Mouse (Mus musculus) gastrocnemius, postnatal 14 days (tissue): ENCODE results near the gene Ppp4c. TPM values are rescaled to one million over a fixed set of nuclear protein-coding genes. Genes with fewer than 3 reads are reported as not detected.
A peak's percentile ranks its signal among the peaks of the same experiment; 100 is the strongest.
"Not testable (repeated sequence)": the region's sequence is repeated elsewhere in the genome, so short reads cannot be mapped to it uniquely, and the experiment has no call there.

ENCODE experiments used
- DNase-seq: peaks from one replicate; pipeline ENCODE4 v3.0.0; 2021; ENCODE audit warnings: mixed read lengths
- intact Hi-C: fragments of 180-260 bp; cut with DNase I; formaldehyde crosslinking; loops from one replicate; pipeline ENCODE4 v1.15.1; 2025; ENCODE audit warnings: low total_unique reads
- total RNA-seq, 2 experiments: library from RNA; stranded (reverse); gene quantifications; 2 replicates each; pipeline ENCODE4 v1.2.3; 2021

Gene Ppp4c
- total RNA-seq, 2 experiments from 2014 or later, result 28.0 to 33.6 TPM

DNA sequence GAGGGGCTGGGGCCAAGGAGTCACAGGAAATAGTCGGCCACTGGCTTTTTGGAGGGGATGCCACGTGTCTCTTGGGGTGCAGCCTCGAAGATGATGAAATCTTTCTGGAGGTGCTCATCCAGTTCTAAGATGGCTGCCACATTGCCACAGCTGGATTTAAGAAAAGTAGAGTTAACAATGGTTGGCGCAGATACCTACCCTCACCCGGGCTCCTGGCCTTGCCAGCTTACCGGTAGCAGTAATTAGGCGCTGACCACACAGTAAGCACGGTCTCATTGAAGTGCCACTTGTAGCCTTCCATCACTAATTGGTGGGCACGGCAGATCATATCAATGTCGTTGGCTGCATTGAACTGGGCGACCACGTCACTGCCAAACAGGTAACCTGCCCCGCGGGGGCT is 6.2 kb downstream of the Ppp4c start:
- DNase-seq, result no peak
- intact Hi-C loops, result no loop called here

DNA sequence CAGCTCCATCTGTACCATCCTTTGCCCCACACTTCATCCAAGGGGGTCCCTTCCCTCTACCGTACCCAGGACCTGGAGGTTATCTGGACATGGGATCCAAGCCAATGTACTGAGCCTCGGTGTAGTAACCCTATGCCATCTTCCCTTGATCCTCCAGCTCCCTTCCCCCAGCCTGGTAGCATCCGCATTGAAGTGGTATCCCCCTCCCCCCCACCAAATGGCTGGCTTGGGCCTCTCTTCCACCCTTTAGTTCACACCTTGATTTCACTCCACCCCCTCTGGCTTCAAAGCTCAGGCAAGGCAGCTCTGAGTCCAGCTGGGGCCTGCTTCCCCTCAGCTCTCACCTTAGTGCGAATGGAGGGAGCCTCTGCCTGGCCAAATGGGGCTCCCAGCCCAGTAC is 7.2 kb downstream of the Ppp4c start:
- intact Hi-C loops, result no loop called here
- DNase-seq, result no peak

DNA sequence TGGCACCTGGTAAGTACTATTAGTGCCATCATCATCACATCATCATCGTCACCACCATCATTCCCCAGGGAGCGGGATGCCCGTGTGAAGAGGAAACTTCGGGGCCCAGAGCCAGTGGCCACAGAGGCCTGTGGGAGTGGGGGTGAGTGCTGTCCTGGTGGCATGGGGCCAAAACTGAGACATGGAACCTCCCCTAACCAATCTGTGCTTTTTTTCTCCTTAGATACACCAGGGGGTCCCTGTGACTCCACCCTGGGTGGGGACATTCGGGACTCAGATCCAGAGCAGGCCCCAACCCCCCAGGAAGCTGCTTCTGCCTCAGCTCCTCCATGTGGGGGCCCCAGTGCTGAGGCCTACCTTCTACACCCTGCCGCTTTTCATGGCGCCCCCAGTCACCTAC is 7.8 kb downstream of the Ppp4c start:
- DNase-seq, result no peak
- intact Hi-C loops, result no loop called here

DNA sequence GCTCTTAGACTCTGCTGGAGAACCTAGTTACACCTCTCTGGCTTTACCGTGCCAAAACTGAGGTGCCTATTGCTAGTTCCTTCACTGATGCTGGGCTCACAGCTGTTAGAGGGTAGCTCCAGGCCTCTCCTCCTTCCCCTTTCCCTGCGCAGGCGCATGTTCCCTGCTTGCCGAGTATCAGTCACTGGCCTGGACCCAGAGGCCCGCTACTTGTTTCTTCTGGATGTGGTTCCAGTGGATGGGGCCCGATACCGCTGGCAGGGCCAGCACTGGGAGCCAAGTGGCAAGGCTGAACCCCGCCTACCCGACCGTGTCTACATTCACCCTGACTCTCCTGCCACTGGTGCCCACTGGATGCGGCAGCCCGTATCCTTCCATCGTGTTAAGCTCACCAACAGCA is 9.6 kb downstream of the Ppp4c start:
- no peak for DNase-seq
- intact Hi-C loops, result no loop called here

DNA sequence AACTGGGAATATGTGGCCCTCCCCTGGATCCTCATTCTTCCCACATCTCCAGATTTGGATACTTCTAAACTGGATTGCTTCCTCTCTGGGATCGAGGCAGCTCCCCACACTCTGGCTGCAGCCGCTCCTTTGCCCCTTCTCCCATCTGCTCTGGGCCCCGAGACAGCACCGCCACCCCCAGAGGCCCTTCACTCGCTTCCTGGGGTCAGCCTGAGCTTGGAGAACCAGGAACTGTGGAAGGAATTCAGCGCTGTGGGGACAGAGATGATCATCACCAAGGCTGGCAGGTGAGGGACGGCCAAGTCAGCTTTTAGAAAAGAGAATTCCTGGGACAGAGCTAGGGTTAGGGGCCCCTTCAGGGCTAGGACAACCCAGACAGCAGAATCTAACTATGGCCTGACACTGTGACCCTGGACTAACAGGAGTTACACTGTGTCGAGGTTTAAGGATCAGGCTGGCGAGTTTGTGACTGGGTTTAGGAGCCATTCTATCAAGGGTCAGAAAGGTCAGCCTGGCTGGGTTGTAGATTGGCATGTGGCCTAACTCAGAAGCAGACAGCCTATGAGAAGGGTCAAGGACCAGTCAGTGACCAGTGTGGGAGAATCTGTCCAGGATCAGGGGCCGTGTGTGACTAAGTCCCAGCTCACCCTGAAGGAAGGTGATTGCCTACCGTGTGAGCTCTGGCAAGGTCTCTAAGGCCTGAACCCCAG is 10.5 kb downstream of the Ppp4c start:
- intact Hi-C loops, result no loop called here
- no peak for DNase-seq

DNA sequence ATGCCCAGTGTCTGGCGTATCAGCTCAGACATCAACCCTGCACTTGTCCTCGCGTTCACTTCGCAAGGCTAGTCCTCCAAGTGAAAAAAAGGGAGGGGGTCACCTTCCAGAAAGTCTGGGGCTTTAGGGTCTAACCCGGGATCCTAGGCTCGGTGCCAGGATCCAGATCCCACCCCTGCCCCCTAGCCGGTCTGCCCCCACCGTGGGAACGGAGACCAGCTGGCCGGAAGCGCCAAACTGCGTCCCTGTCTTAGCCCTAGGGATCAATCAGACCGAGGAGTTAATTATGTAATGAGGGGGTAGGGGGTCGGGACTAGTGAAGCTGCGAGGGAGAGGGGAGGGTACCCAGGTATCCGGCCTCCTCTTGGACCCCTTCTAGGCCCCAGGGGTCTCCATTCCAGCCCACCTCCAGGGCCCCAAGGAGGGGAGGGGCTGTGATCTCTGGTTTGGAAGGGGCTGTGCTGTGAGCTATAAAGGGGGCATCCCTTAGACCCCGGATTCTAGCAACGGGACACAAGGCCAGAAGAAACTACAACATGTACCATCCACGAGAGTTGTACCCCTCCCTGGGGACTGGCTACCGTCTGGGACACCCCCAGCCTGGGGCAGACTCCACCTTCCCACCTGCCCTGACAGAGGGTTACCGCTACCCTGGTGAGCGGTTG is 11.2 kb downstream of the Ppp4c start, which contains the start of gene Tbx6:
Gene Tbx6, plus strand, starts transcription at position 513 of the 665 bp plus-strand sequence.
- no peak for DNase-seq
- intact Hi-C loops, result no loop called here

DNA sequence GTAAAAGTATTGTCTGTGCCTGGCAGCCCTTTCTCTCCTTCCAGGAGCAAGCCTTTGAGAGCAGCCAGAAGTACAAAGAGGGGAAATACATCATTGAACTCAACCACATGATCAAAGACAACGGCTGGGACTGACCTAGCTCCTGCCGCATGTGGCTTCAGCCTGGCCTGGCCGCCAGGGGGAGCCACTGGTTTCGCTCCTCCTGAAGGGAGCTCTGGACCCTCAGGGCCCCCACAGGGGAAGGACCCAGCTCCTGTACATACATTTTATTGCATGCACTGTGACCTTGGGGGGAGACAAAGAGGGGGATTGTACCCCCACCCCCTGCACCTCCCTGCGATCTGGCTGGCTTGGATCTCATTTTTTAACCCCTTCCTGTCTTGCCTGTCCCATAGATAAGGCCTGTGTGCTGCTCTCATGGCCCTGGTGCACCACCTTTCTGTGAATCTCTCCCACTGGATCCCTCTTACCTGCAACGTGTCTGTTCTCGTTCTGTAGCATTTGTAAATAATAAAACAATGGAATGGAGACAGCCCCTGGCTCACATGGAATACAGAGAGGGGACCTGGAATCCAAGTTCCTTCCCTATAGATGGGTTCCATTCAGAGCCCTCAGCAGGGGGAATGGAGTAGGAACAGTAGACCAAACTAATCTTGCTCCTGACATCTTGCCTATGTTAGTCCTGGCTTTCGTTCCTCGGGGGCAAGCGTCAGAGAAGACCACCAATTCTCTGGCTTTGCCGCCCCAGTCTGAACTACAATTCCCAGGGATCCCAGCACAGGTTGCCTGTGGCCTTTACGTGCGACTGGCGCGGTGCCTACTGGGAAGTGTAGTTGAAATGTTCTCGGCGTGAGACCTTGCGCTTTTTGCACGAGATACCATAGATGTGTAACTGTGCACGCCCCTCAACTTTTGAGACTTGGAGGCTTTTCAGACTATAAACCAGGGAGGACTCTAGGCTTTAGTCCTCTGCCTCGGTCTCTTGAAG is 12.0 kb downstream of the Ppp4c start:
- intact Hi-C loops, result no loop called here
- DNase-seq, result peak; percentile 88

DNA sequence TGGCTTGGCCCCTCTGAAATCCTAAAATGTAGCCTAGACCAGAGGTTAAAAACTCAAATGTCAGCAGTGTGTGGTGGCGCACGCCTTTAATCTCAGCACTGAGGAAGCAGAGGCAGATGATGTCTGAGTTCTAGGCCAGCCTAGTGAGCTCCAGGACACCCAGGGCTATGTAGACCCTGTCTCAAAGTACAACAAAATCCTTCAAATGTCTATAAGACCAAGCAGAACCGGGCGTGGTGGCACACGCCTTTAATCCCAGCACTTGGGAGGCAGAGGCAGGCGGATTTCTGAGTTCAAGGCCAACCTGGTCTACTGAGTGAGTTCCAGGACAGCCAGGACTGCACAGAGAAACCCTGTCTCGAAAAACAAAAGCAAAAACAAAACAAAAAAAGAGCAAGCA is 13.2 kb downstream of the Ppp4c start:
- intact Hi-C loops, DNase-seq: not testable (repeated sequence)

DNA sequence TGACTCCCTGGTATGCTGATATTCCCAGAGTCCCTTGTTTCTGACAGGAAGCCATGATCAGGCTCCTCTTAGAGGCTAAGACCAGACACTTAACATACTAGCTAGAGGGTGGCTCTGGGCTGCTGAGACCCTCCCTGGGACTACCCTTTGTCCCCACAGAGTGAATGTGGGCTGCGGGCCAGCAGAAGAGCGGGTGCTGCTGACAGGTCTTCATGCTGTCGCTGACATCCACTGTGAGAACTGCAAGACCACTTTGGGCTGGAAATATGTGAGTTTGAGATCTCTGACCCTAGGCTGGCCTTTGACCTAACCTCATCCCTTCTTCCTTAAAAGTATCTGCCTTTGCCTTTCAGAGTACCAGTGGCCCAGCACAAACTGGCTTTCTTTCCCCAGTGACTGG is 14.1 kb downstream of the Ppp4c start:
- DNase-seq, result no peak
- intact Hi-C loops, result no loop called here

DNA sequence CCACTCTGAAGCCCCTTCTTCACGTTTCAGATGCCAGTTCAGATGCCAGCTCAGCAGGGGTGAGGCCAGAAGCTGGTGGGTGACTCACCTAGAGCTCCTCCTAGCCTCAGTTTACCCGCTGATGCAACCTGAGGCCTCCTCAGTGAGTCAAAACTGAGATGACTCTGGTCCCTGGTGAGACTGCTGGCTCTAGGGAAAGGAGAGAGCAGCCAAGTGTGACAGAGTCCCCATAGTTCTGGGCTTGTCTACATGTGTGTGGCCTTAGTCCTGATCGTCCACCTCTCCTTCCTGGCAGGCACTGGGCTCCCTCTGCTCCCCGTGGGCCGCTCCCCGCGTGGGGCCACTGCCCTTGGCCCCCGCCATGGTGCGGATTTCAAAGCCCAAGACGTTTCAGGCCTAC is 14.8 kb downstream of the Ppp4c start:
- no peak for DNase-seq
- intact Hi-C loops, result no loop called here

DNA sequence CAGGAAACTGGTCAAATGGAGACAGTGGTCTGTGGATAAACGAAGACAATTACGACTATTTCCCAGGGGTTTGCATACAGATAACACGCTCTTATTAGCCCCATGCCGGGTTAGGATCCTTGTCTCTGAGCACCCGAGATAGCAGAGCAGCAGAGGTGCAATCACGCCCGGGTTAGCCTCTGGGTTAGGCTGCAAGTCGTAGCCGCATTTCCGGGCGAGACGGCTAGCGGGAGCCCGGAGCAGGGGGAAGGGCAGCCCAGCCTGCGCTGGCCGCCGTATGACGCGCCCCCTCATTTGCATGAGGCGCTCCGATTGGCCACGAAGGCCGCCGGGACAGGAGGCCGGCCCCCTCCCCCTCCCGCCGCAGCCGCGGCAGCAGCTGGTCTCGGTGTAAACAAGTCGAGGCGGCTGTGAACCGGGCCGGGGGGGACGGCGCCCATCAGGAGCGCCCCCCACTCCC is 15.7 kb downstream of the Ppp4c start, which contains the start of gene Ypel3:
Gene Ypel3, plus strand, starts transcription at position 358 of the 460 bp plus-strand sequence.
- intact Hi-C loops, result no loop called here
- peak; percentile 97 for DNase-seq

DNA sequence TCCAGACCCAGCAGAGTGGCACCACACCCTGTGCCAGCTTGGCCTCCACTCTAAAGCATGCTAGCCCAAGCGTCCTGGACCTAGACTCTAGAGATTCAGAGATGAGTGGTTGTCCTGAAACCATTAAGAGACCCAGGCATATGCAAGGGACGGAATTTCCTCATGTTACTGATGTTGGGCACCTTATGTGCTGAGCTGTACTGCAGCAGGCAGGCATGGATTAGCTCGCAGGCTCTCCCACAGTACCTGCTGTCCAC is 16.4 kb downstream of the Ppp4c start:
- intact Hi-C loops, result no loop called here
- DNase-seq, result no peak

DNA sequence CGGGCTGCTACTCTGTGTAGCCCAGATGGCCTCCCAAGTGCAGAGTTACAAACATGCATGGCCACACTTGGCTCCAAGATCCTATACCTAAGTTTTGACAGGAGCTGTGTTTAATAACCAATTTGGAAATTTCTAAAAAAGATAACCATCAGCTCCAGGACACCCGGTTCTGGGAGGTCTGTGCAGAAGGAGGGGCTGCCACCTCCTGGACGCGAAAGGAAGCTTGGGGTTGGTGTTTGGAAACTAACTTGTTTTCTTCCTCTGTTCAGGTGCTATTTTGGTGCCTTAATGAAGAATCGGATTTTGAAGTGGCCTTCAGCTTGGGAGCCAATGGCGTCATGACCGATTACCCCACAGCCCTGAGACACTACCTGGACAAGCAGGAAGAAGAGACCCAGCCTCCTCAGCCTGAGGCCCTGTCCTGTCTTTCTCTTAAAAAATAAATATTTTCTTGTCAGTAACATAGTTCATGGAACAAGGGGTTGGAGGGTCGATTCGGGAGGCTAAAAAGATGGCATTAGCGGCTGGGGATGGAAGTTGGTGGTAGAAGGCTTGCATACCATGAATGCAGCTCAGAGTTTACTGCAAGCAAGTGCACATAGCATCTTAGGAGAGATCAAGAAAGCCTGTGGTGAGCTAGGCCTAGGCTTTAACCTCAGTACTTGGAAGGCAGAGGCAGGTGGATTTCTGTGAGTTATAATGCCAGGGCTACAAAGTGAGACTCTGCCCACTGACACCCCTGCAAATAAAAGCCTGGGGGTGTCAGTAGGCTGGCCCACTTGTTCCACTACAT is 16.9 kb downstream of the Ppp4c start:
- DNase-seq, result no peak
- intact Hi-C loops, result no loop called here

DNA sequence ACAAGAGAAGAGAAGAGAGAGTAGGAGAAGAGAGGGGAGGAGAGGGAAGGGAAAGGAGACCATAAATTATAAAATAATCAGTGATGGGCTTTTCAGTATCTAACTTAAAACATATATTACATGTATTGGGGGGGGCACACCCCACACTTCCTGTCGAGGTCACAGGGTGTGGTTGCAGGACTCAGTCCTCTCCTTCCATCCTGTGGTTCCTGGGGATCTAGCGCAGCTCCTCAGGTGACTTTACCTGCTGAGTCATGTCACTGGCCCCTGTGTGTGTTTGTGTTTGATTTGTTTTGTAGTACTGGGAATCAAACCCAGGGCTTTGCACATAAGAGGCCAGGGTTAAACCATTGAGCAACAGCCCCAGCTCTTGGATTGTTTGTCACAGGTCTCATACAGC is 17.8 kb downstream of the Ppp4c start:
- DNase-seq, result no peak
- intact Hi-C loops, result no loop called here

DNA sequence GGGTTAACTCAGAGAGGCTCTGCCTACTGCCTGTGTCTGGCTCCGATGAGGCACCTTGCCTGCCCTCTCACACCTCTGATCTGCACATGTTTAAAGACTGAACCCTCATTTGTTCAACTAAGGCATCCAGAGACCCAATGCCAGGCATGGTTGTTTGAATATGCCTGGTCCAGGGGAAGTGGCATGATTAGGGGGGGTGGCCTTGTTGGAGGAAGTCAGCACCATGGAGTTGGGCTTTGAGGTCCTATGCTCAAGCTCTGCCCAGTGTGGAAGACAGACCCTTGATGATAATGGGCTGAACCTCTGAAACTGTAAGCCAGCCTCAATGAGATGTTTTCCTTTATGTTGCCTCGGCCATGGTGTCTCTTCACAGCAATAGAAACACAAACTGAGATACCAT is 18.9 kb downstream of the Ppp4c start:
- no peak for DNase-seq
- intact Hi-C loops, result no loop called here

DNA sequence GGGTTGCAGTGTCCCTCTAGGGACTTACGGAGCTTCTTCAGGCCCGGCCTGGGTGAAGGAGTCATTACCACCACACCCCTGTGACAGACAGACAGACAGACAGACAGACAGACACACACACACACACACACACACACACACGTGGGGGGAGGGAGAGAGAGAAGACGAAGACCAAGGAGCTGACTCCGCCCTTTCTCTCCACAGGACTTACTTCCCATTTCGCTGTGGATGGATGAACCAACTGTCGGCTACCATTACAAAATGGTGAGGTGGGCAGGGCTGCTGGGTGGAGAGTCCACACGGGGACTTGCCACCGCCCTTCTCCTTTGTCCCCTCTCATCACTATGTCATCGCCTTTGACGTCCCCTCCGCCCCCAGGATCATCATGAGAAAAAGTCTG is 21.5 kb downstream of the Ppp4c start:
- no peak for DNase-seq
- intact Hi-C loops, result no loop called here

DNA sequence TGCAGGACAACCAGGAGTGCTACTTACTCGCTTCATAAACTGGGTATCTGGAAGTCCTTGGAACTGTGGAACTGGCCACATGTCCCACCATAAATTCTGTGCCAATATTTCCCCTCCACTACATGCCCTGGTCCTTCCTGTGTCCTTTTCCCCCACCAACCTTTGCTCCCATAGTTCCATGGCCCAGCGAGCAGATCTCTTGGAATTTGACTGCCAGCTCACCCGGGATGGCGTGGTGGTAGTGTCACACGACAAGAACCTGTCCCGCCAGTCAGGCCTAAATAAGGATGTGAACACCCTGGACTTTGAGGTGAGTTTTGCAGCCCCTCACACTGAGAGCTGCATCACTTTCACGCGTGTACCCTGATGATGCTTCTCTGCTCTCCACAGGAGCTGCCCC is 25.3 kb downstream of the Ppp4c start:
- DNase-seq, result no peak
- intact Hi-C loops, result no loop called here

DNA sequence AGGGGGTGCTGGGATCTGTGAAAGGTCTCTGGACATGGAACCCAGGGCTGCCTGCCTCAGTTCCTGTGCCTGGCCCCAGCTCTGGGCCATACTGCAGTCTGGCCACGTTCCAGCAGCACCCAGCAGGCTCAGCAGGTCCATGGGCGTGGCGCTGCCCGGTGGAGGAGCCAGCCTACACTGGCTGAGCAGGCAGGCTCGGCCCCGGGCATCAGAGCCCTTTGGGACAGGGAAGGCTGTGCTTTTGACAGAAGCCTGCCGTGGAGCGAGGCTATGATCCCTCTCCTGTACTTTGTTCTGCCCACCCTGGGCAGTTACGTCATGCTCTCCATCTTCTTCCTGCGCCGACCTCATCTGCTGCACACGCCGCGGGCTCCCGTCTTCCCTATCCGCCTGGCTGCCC is 26.1 kb downstream of the Ppp4c start, which contains the start of gene Gdpd3:
Gene Gdpd3, plus strand, starts transcription at position 134 of the 400 bp plus-strand sequence.
- DNase-seq, result no peak
- intact Hi-C loops, result no loop called here

DNA sequence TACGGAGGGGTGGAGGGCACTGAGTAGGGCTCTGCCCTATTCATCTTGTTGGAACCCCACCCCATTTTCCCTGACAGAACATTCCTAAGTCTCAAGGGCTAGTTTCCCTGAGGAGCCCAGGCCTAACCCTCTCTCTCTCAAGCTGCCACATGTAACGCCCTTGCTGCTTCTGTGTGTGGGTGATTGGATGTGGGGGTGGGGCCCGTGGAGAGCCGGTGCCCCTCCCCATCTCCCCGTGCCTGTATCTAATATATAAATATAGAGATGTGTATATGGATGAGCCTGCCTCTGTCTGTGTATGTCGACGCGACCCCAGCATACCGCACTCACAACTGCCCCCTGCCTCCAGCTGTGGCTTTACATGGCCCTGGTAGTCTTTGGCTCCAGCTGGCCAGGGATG is 26.8 kb downstream of the Ppp4c start:
- no peak for DNase-seq

More for the DNA sequence above, 26.8 kb downstream of the Ppp4c start:
- intact Hi-C loops, result no loop called here
